Mouse (Mus musculus): ENCODE data around the gene Alx1. TPM values are rescaled to one million over a fixed set of nuclear protein-coding genes. Genes with fewer than 3 reads are reported as not detected.

Alx1 gene
- total RNA-seq (2022): not detected

GRCm38 (mm10) chr10:103029730-103030490 is at the start of gene Alx1:
Gene Alx1, minus strand, starts transcription at chr10:103030215.
- DNase-seq (ENCODE audit: low spot score): no peak

GRCm38 (mm10) chr10:103049593-103049992 is 19.6 kb upstream of the Alx1 start:
- DNase-seq (ENCODE audit: low spot score): no peak

GRCm38 (mm10) chr10:103046623-103047022 is 16.6 kb upstream of the Alx1 start:
- DNase-seq (ENCODE audit: low spot score): no peak

GRCm38 (mm10) chr10:103045019-103045418 is 15.0 kb upstream of the Alx1 start:
- no peak for DNase-seq (ENCODE audit: low spot score)

- DNase-seq (ENCODE audit: low spot score): no peak
These were observed 5.1 kb upstream of the Alx1 start for GRCm38 (mm10) chr10:103035002-103035640.

- DNase-seq (ENCODE audit: low spot score): no peak
These were observed 916 bp upstream of the Alx1 start for GRCm38 (mm10) chr10:103030931-103031330.

GRCm38 (mm10) chr10:103029132-103029729 is 784 bp downstream of the Alx1 start:
- no peak for DNase-seq (ENCODE audit: low spot score)

GRCm38 (mm10) chr10:103028253-103029131 is 1.5 kb downstream of the Alx1 start:
- DNase-seq (ENCODE audit: low spot score): no peak

GRCm38 (mm10) chr10:103027931-103028252 is 2.1 kb downstream of the Alx1 start:
- DNase-seq (ENCODE audit: low spot score): no peak

GRCm38 (mm10) chr10:103027226-103027930 is 2.6 kb downstream of the Alx1 start:
- no peak for DNase-seq (ENCODE audit: low spot score)

GRCm38 (mm10) chr10:103026636-103027225 is 3.3 kb downstream of the Alx1 start:
- DNase-seq (ENCODE audit: low spot score): no peak

- no peak for DNase-seq (ENCODE audit: low spot score)
These were observed 27.5 kb downstream of the Alx1 start for GRCm38 (mm10) chr10:103002556-103002955.

GRCm38 (mm10) chr10:103000902-103001301 is 29.1 kb downstream of the Alx1 start:
- no peak for DNase-seq (ENCODE audit: low spot score)

- DNase-seq (ENCODE audit: low spot score): no peak
These were observed 30.4 kb downstream of the Alx1 start for GRCm38 (mm10) chr10:102999584-102999983.

- DNase-seq (ENCODE audit: low spot score): no peak
These were observed 54.9 kb downstream of the Alx1 start for GRCm38 (mm10) chr10:102975106-102975505.

GRCm38 (mm10) chr10:102959602-102960001 is 70.4 kb downstream of the Alx1 start:
- DNase-seq (ENCODE audit: low spot score): no peak

Other genes with a start within 250 kb of the Alx1 start
- not detected for gene Lrriq1, start 206.1 kb upstream of the Alx1 start, total RNA-seq (2022)

Data from heart, adult 8-10 months (tissue).